Mouse (Mus musculus): ENCODE results near the gene Gm10300. TPM values are rescaled to one million over a fixed set of nuclear protein-coding genes. Genes with fewer than 3 reads are reported as not detected.

Gene Gm10300
- 0.23 TPM in 1 of 2 replicates, not detected in the other for polyA plus RNA-seq (2012; ENCODE audit: insufficient read depth, low replicate concordance)

GRCm38 (mm10) chr4:132074077-132074932, at the start of gene Gm10300:
Gene Gm10300 (plus strand): TSS chr4:132074697.
- TF ChIP-seq GATA1 (IDR thresholded peaks at IDR 0.05; ENCODE audit: borderline replicate concordance, low read length) (no peak), FLI1 (IDR thresholded peaks at IDR 0.05; ENCODE audit: low read length) (no peak)
- peaks cover 82% of the 10 kb centered on the region for H3K4me1 ChIP-seq
- no peaks in the 10 kb centered on the region for H3K27me3 ChIP-seq (replicated peaks)
- H3K9me3 ChIP-seq, result no peaks in the 10 kb centered on the region
- H3K4me3 ChIP-seq (replicated peaks), result peak within 1 kb of the TSS; percentile 99
- H3K36me3 ChIP-seq (replicated peaks; ENCODE audit: low read length), result peaks cover 44% of the 10 kb centered on the region

DNA sequence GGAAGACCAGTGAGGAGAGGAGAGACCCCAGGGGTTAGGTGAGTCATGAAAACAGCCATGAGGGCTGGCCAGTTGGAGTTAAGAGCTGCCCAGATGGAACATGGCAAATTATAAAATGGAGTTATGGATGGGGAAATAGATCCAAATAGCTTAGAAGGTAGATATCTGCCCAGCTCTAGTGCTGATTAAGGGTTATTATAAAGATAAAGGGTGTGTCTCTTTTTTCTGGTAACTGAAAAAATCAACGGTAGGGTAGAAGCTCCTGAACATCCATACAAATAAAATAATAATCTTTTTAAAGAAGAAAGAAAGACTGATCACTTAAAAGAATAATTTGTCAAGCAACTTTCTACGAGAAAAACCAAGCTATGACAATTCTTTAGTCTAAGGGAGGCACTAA, 49.2 kb upstream of the Gm10300 start:
- Histone ChIP-seq H3K27me3 (replicated peaks) (no peaks in the 10 kb centered on the region), H3K4me3 (replicated peaks) (no peak overlapping the region), H3K9me3 (peaks cover 14% of the 10 kb centered on the region), H3K36me3 (replicated peaks; ENCODE audit: low read length) (peaks cover 81% of the 10 kb centered on the region), H3K4me1 (peaks cover 85% of the 10 kb centered on the region)
- no peak for TF ChIP-seq FLI1 (IDR thresholded peaks at IDR 0.05; ENCODE audit: low read length)

GRCm38 (mm10) chr4:132025738-132026527, 48.6 kb upstream of the Gm10300 start:
- no peaks in the 10 kb centered on the region for H3K27me3 ChIP-seq (replicated peaks)
- TF ChIP-seq GATA1 (IDR thresholded peaks at IDR 0.05; ENCODE audit: borderline replicate concordance, low read length), result no peak
- no peak for TF ChIP-seq FLI1 (IDR thresholded peaks at IDR 0.05; ENCODE audit: low read length)
- H3K4me1 ChIP-seq, result peaks cover 85% of the 10 kb centered on the region
- H3K9me3 ChIP-seq, result peaks cover 14% of the 10 kb centered on the region
- peaks cover 76% of the 10 kb centered on the region for H3K36me3 ChIP-seq (replicated peaks; ENCODE audit: low read length)
- no peak overlapping the region for H3K4me3 ChIP-seq (replicated peaks)

- no peak overlapping the region for H3K4me3 ChIP-seq (replicated peaks)
- peaks cover 74% of the 10 kb centered on the region for H3K36me3 ChIP-seq (replicated peaks; ENCODE audit: low read length)
Observed at GRCm38 (mm10) chr4:132027167-132027566, 47.3 kb upstream of the Gm10300 start.

DNA sequence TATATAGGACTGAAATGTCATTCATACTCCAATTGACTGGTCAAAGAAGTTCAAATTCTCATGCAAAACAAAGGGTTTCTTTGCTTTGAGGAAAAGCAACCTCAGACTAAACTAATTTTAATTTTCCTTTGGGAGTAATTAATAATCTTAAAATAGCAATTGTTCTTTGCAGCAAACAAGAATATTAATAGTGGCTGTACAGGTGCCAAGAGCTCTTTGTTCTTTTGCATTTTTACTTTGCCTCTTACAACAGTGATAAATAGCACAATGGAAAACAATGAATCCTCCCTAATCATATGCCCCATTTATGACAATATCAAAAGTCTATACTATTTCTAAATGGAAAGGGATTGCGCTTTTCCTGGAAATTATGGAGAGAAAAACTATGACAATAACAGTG, 46.7 kb upstream of the Gm10300 start:
- TF ChIP-seq GATA1 (IDR thresholded peaks at IDR 0.05; ENCODE audit: borderline replicate concordance, low read length) (no peak), FLI1 (IDR thresholded peaks at IDR 0.05; ENCODE audit: low read length) (no peak)
- Histone ChIP-seq H3K9me3 (peaks cover 14% of the 10 kb centered on the region), H3K27me3 (replicated peaks) (no peaks in the 10 kb centered on the region), H3K36me3 (replicated peaks; ENCODE audit: low read length) (peaks cover 72% of the 10 kb centered on the region), H3K4me3 (replicated peaks) (no peak overlapping the region), H3K4me1 (peaks cover 87% of the 10 kb centered on the region)

More at GRCm38 (mm10) chr4:132027167-132027566, 47.3 kb upstream of the Gm10300 start:
- TF ChIP-seq GATA1 (IDR thresholded peaks at IDR 0.05; ENCODE audit: borderline replicate concordance, low read length) (no peak), FLI1 (IDR thresholded peaks at IDR 0.05; ENCODE audit: low read length) (no peak)
- peaks cover 86% of the 10 kb centered on the region for H3K4me1 ChIP-seq
- no peaks in the 10 kb centered on the region for H3K27me3 ChIP-seq (replicated peaks)
- H3K9me3 ChIP-seq, result peaks cover 14% of the 10 kb centered on the region

DNA sequence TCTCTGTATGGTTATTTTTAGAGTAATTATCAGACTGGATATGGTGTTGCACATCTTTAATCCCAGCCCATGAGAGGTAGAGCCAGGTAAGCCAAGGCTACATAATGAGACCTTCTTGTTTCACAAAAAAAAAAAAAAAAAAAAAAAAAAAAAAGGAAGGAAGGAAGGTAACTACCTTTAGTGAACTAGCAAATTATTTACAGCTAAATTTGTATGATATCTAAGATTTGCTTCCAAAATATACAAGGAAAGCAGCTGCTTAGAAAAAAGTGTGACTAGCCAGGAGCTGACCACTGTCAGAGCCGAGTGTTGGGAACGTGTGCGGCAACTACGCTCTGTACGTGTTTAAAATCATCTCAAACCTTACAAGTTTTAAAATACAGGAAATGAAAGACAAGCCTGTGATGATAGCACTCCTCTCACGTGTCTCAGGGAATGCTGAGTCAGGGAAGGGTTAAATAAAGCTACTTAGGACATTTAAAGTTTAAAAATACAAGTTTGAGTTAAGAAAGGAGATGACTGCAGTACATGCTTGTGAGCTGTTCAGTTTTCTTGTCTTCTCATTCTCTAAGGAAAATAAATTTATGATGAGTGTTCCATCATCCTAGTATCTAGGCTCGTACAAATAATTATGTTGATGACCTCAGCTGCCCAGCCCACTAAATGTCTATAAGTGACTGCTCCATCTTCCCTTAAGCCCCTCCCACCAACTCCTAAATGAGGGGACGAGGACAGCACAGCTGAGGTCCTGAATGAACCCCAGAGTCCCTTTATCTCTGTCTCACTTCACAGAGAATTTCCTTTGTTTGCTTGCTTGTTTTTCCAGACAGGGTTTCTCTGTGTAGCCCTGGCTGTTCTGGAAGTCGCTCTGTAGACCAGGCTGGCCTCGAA, 44.4 kb upstream of the Gm10300 start:
- H3K36me3 ChIP-seq (replicated peaks; ENCODE audit: low read length), result peaks cover 67% of the 10 kb centered on the region
- TF ChIP-seq GATA1 (IDR thresholded peaks at IDR 0.05; ENCODE audit: borderline replicate concordance, low read length) (no peak), FLI1 (IDR thresholded peaks at IDR 0.05; ENCODE audit: low read length) (no peak)
- no peaks in the 10 kb centered on the region for H3K27me3 ChIP-seq (replicated peaks)
- H3K4me3 ChIP-seq (replicated peaks), result peak overlapping the region; percentile 85
- peaks cover 95% of the 10 kb centered on the region for H3K4me1 ChIP-seq
- peaks cover under 1% of the 10 kb centered on the region; the same call in 1 of the 2 replicates for H3K9me3 ChIP-seq

DNA sequence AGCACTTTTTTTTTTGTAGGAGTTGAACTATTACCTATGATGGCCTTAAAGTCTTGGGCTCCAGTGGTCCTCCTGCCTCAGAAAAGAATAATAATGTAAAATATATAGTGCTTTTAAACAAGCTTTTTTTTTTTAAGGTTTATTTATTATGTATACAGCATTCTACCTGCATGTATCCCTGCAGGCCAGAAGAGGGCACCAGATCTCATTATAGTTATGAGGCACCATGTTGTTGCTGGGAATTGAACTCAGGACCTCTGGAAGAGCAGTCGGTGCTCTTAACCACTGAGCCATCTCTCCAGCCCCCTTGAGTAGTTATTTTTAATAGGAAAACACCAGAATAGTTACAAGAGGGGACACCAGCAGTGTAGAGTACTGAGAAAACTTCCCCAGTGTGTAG, 41.3 kb upstream of the Gm10300 start:
- no peak overlapping the region for H3K4me3 ChIP-seq (replicated peaks)
- no peak for TF ChIP-seq GATA1 (IDR thresholded peaks at IDR 0.05; ENCODE audit: borderline replicate concordance, low read length)
- TF ChIP-seq FLI1 (IDR thresholded peaks at IDR 0.05; ENCODE audit: low read length), result no peak
- H3K27me3 ChIP-seq (replicated peaks), result no peaks in the 10 kb centered on the region
- peaks cover 65% of the 10 kb centered on the region for H3K36me3 ChIP-seq (replicated peaks; ENCODE audit: low read length)
- no peaks in the 10 kb centered on the region for H3K9me3 ChIP-seq
- peaks cover 100% of the 10 kb centered on the region for H3K4me1 ChIP-seq

DNA sequence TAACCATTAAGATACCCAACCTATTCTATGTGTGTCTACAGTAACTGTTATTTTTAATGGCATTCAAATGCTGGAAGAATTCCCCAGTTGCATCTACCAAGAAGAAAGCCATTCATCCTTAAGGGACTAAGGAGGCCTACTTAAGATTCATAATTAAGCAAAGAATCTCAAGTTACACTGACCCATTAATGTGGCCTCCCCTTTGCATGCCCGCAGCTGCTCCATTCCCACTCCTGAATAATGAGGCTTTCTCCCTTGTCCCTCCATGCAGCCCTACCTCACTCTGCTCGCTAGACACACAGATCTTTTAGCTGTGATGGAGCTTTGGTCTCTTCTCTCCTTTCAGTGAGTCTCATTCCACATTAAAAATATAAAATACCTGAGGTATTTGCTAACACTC, 40.3 kb upstream of the Gm10300 start:
- H3K36me3 ChIP-seq (replicated peaks; ENCODE audit: low read length), result peaks cover 65% of the 10 kb centered on the region
- no peaks in the 10 kb centered on the region for H3K27me3 ChIP-seq (replicated peaks)
- H3K4me3 ChIP-seq (replicated peaks), result peak overlapping the region; percentile 79
- no peaks in the 10 kb centered on the region for H3K9me3 ChIP-seq
- peaks cover 100% of the 10 kb centered on the region for H3K4me1 ChIP-seq
- TF ChIP-seq GATA1 (IDR thresholded peaks at IDR 0.05; ENCODE audit: borderline replicate concordance, low read length) (no peak), FLI1 (IDR thresholded peaks at IDR 0.05; ENCODE audit: low read length) (no peak)

GRCm38 (mm10) chr4:132037137-132037536, 37.4 kb upstream of the Gm10300 start:
- Histone ChIP-seq H3K4me1 (peaks cover 97% of the 10 kb centered on the region), H3K9me3 (no peaks in the 10 kb centered on the region), H3K4me3 (replicated peaks) (peak overlapping the region; percentile 30), H3K27me3 (replicated peaks) (no peaks in the 10 kb centered on the region), H3K36me3 (replicated peaks; ENCODE audit: low read length) (peaks cover 63% of the 10 kb centered on the region)
- no peak for TF ChIP-seq FLI1 (IDR thresholded peaks at IDR 0.05; ENCODE audit: low read length)
- no peak for TF ChIP-seq GATA1 (IDR thresholded peaks at IDR 0.05; ENCODE audit: borderline replicate concordance, low read length)
